Mouse (Mus musculus) left cerebral cortex, postnatal 4 days (tissue): Measurements from ENCODE around the gene Nktr. TPM values are rescaled to one million over a fixed set of nuclear protein-coding genes. Genes with fewer than 3 reads are reported as not detected.

Experiments
- DNase-seq: peaks from one replicate; pipeline ENCODE4 v3.0.0-alpha.2; 2022
- intact Hi-C: fragments of 180-260 bp; cut with DNase I; formaldehyde crosslinking; loops from one replicate; pipeline ENCODE4 v1.15.1; 2025
- total RNA-seq, 2 experiments: library from RNA; stranded (reverse); gene quantifications; 2 replicates each; pipeline ENCODE4 v1.2.3; 2021

Nktr gene
- total RNA-seq, 2 experiments from 2014 or later, result 145 to 152 TPM

DNA sequence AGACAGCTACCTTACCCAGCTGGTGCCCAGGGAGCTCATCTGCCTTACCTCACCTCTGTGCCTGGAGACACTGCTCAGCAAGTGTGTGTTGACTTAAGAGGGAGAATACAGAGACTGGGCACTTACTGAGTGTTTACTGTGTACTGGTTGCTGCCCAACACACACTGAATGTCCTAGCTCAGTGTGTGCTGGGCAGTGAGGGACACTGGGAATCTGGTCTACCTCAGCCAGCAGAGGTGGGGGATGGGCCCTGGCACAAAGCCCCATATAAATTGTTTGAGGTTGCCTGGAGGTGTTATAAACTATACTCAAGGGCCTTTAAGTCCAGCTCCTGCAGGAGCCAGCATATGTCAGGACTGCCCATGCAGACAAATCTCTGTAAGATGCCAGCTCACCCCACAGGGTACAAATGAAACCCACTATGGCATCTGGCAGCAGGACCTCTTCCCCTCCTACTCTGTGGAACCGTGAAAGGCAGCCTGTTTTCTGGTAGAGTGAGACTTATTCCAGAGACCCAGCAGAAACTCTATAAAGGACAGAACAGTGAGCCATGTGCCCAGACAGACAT lies 76.1 kb downstream of the Nktr start:
- intact Hi-C loops, result no loop called here

DNA sequence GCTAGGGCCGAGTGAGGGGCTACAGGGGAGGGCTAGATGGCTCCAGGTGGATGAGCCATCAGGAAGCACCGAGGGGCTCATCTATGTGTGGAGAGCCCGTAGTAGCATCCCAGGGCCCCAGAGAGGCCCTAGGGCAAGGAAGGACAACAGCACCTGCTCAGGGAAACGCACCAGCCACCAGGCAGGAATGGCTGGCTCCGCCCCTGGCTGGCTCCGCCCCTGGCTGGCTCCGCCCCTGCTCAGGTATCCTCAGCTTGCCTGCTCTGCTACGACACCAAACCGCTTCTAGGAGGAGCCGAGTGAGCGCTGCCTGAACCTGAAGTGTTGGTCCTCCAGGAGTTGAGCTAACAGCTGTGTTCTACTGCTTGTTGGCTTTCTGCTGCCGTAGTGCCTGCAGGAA lies 78.8 kb downstream of the Nktr start:
- intact Hi-C loops, result no loop called here
- no peak for DNase-seq

More for the DNA sequence above, 76.1 kb downstream of the Nktr start:
- DNase-seq, result peak; percentile 74

DNA sequence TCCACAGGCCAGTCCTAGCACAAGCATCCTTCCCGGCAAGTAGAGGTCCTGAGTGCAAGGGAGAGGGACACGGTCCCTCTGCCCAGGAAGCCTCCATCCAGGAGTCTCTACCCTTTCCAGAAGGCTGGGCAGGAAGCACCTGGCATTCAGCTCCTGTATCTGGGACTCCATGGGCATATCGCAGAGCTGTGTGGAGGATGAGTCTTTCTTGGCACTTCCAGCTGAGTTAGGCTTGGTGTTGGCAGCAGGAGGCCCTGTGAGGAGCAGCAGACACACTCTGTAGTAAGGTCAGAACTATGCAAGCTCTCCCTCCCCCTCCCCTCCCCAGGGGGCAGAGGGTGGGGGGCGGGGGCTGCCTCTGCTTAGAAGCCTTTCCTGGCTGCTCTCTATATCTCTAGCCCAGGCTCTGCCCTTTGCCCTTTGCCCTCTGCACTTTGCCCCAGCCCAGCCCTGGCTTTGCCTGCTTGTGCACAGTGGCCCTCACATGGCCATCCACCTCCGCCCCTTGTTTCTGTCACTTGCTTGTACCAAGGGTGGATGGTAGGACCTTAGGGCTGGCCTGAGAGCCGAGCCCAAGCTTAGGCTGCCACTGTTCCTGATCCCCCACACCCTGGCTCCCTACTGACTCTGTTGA lies 80.0 kb downstream of the Nktr start:
- no peak for DNase-seq
- intact Hi-C loops, result no loop called here

DNA sequence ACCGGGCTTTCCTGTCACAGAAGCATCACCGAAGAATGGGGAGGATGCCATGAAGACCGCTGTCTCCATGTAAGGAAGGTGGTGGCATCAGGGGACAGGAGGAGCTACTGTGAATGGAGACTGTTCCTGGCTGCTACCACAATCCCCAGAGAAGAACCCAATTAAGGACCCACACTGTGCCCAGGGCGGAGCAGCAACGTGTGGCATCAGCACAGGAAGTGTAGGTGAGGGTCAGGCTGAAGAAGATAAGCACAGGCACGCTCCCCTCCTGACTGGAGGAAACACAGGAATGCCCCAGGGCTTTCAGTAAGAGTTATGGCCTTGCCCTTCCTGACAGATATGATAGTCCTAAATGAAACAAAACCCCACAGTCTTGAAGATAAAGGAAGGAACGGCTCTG lies 83.8 kb downstream of the Nktr start:
- no peak for DNase-seq
- intact Hi-C loops, result no loop called here

Other genes starting within 250 kb of the Nktr start
- 100 to 1,000 TPM; 175 to 187 TPM for gene Cck, start 223.5 kb upstream of the Nktr start, total RNA-seq
- under 1 TPM; 0.42 to 0.98 TPM for gene Lyzl4, start 77.1 kb upstream of the Nktr start, total RNA-seq
- gene Vipr1, start 76.5 kb upstream of the Nktr start, total RNA-seq, result 1 to 10 TPM; 3.1 to 5.5 TPM
- 10 to 100 TPM; 38.7 to 40.7 TPM for gene Sec22c, start 13.7 kb upstream of the Nktr start, total RNA-seq
- 10 to 100 TPM; 60.1 to 60.6 TPM for gene Ss18l2, start 8.8 kb upstream of the Nktr start, total RNA-seq
- gene Zfp651, start 40.2 kb downstream of the Nktr start, total RNA-seq, result 10 to 100 TPM; 87.2 to 91.9 TPM
- gene Klhl40, start 58.4 kb downstream of the Nktr start, total RNA-seq, result 1 to 10 TPM; 1.3 TPM
- gene Hhatl, start 73.3 kb downstream of the Nktr start, total RNA-seq, result under 1 TPM in 1 of 2 experiments, not detected in 1; 0.93 TPM
- gene Ccdc13, start 120.3 kb downstream of the Nktr start, total RNA-seq, result 1 to 10 TPM; 3.9 to 4.3 TPM
- gene Higd1a, start 139.2 kb downstream of the Nktr start, total RNA-seq, result 10 to 100 TPM; 55.9 to 58.7 TPM
- gene Ackr2, start 179.2 kb downstream of the Nktr start, total RNA-seq, result 1 to 10 TPM; 1.7 to 4.3 TPM
- gene Cyp8b1, start 197.1 kb downstream of the Nktr start, total RNA-seq, result not detected
- gene Fam198a, start 231.8 kb downstream of the Nktr start, total RNA-seq, result 1 to 10 TPM; 3.1 to 3.5 TPM